8 mouse cellular contexts compared by ENCODE assay signal in genomic region chr12:84408819-84409507, GRCm38 (mm10). TPM values are rescaled to one million over a fixed set of nuclear protein-coding genes. Genes with fewer than 3 reads are reported as not detected.
DNase-seq lines count a peak whose midpoint lies in the region; ATAC-seq lines count a peak whose summit lies in the region.

Entpd5 (minus strand) TSS chr12:84409029.
Bbof1 (plus strand) TSS chr12:84409071.

- ATAC-seq in common myeloid progenitor, adult 5-6 weeks (replicated peaks; ENCODE audit: low read depth, poor library complexity, severe bottlenecking): peak; percentile 87
- peak; percentile 90 for ATAC-seq in megakaryocyte progenitor cell, adult 5-6 weeks (replicated peaks; ENCODE audit: poor library complexity)

- peak; percentile 94 for DNase-seq in ZHBTc4 (ENCODE audit: low read depth, low spot score)
- peak; percentile 76 to 83 for DNase-seq in gastrocnemius, adult 8-10 months (ENCODE audit: low spot score in 2 of 2)
- peak; percentile 93 for DNase-seq in induced T-regulatory cell, adult 2 months (ENCODE audit: low read depth)
- DNase-seq in left cerebral cortex, adult 9 months (ENCODE audit: low spot score in 2 of 2): peak; percentile 68 to 89
- peak; percentile 90 for DNase-seq in right cerebral cortex, postnatal 14 days
- peak; percentile 82 to 88 for DNase-seq in urinary bladder, postnatal 36 days (ENCODE audit: low spot score in 2 of 2)

RNA-seq across cellular contexts. Expression of gene Entpd5, which starts in this region (rescaled TPM):
- total RNA-seq in common myeloid progenitor, adult 5-6 weeks (2017): 15.2 and 23.4 TPM in 2 replicates
- 10 to 100 TPM; 13.0 to 18.2 (median 13.9) TPM for total RNA-seq in gastrocnemius, adult 8-10 months (2022)
- total RNA-seq in megakaryocyte progenitor cell, adult 5-6 weeks (2015): 13.5 and 20.1 TPM in 2 replicates
- total RNA-seq in megakaryocyte progenitor cell, adult 5-6 weeks (2017): 18.4 and 23.7 TPM in 2 replicates

RNA-seq across cellular contexts. Expression of gene Bbof1, which starts in this region (rescaled TPM):
- total RNA-seq in common myeloid progenitor, adult 5-6 weeks (2017): 4.1 and 5.0 TPM in 2 replicates
- total RNA-seq in gastrocnemius, adult 8-10 months (2022): 1 to 10 TPM; 1.2 to 2.5 (median 1.3) TPM
- 2.5 and 3.6 TPM in 2 replicates for total RNA-seq in megakaryocyte progenitor cell, adult 5-6 weeks (2015)
- total RNA-seq in megakaryocyte progenitor cell, adult 5-6 weeks (2017): 3.0 and 12.4 TPM in 2 replicates

Comparison
In these comparisons a context has a peak if more than half of its experiments do, and no peak if none do; other contexts are left out.
1. Peak in every context shown above with its lines: DNase-seq and ATAC-seq.